Mouse (Mus musculus): ENCODE results near the gene Rnd2. TPM values are rescaled to one million over a fixed set of nuclear protein-coding genes. Genes with fewer than 3 reads are reported as not detected.

Rnd2 gene
- 3.6 and 3.9 TPM in 2 replicates for polyA plus RNA-seq (2016; fragmentation: Nextera tagmentation; extraction: Ambion mirVana)

- Histone ChIP-seq H3K4me3 (peak within 1 kb of the TSS; percentile 71), H3K36me3 (peaks cover 28% of the 10 kb centered on the region), H3K4me1 (peaks cover 81% of the 10 kb centered on the region), H3K4me2 (peak within 1 kb of the TSS; percentile 99), H3K9ac (peak within 1 kb of the TSS; percentile 69), H3K27ac (peak within 1 kb of the TSS; percentile 63), H3K27me3 (replicated peaks) (peaks cover 52% of the 10 kb centered on the region), H3K9me3 (replicated peaks) (no peaks in the 10 kb centered on the region)
- WGBS (ENCODE audit: insufficient replicate concordance): 10% methylated on average over 12 of the region's 12 CpGs
- ATAC-seq: no peak
Observed at GRCm38 (mm10) chr11:101464211-101465100, at the start of gene Rnd2. Rnd2 (plus strand) TSS chr11:101464999.

GRCm38 (mm10) chr11:101415306-101415705 is 49.5 kb upstream of the Rnd2 start:
- ATAC-seq: no peak
- no peak overlapping the region for H3K27ac ChIP-seq
- H3K4me2 ChIP-seq: no peak overlapping the region
- H3K27me3 ChIP-seq (replicated peaks): no peaks in the 10 kb centered on the region
- no peak overlapping the region for H3K9ac ChIP-seq
- peaks cover 39% of the 10 kb centered on the region for H3K36me3 ChIP-seq
- H3K9me3 ChIP-seq (replicated peaks): no peaks in the 10 kb centered on the region
- H3K4me1 ChIP-seq: peaks cover 21% of the 10 kb centered on the region
- no peak overlapping the region for H3K4me3 ChIP-seq
- WGBS (ENCODE audit: insufficient replicate concordance): 76% methylated on average over 2 of the region's 2 CpGs

- Histone ChIP-seq H3K36me3 (peaks cover 26% of the 10 kb centered on the region), H3K27ac (peak overlapping the region; percentile 69), H3K4me3 (peak overlapping the region; percentile 74), H3K9me3 (replicated peaks) (no peaks in the 10 kb centered on the region), H3K27me3 (replicated peaks) (no peaks in the 10 kb centered on the region), H3K4me1 (peaks cover 21% of the 10 kb centered on the region), H3K4me2 (peak overlapping the region; percentile 85), H3K9ac (peak overlapping the region; percentile 80)
- 3% methylated on average over 11 of the region's 11 CpGs for WGBS (ENCODE audit: insufficient replicate concordance)
- ATAC-seq: peak; percentile 58
Observed at GRCm38 (mm10) chr11:101416433-101417100, 48.2 kb upstream of the Rnd2 start.

- ATAC-seq: peak; percentile 76
- Histone ChIP-seq H3K27me3 (replicated peaks) (no peaks in the 10 kb centered on the region), H3K9me3 (replicated peaks) (no peaks in the 10 kb centered on the region), H3K4me3 (peak within 1 kb of the TSS; percentile 74), H3K4me2 (peak within 1 kb of the TSS; percentile 85), H3K27ac (peak within 1 kb of the TSS; percentile 69), H3K4me1 (peaks cover 21% of the 10 kb centered on the region), H3K9ac (peak within 1 kb of the TSS; percentile 80), H3K36me3 (peaks cover 19% of the 10 kb centered on the region)
- WGBS (ENCODE audit: insufficient replicate concordance): under 1% methylated on average over 45 of the region's 45 CpGs
Observed at GRCm38 (mm10) chr11:101417101-101417855, 47.5 kb upstream of the Rnd2 start, which contains the start of gene Aarsd1. Aarsd1 (minus strand) TSS chr11:101417615.

- 61% methylated on average over 6 of the region's 6 CpGs for WGBS (ENCODE audit: insufficient replicate concordance)
- no peak for ATAC-seq
Observed at GRCm38 (mm10) chr11:101418991-101419390, 45.8 kb upstream of the Rnd2 start.

GRCm38 (mm10) chr11:101419610-101420009 is 45.2 kb upstream of the Rnd2 start:
- 32% methylated on average over 3 of the region's 3 CpGs for WGBS (ENCODE audit: insufficient replicate concordance)

More at GRCm38 (mm10) chr11:101418991-101419390, 45.8 kb upstream of the Rnd2 start:
- H3K9me3 ChIP-seq (replicated peaks): no peaks in the 10 kb centered on the region
- no peak overlapping the region for H3K27ac ChIP-seq
- no peak overlapping the region for H3K9ac ChIP-seq
- no peaks in the 10 kb centered on the region for H3K27me3 ChIP-seq (replicated peaks)
- peaks cover 22% of the 10 kb centered on the region for H3K4me1 ChIP-seq
- H3K36me3 ChIP-seq: peaks cover 2% of the 10 kb centered on the region; the same call in 1 of the 2 replicates
- H3K4me3 ChIP-seq: no peak overlapping the region
- H3K4me2 ChIP-seq: no peak overlapping the region

GRCm38 (mm10) chr11:101420148-101420547 is 44.7 kb upstream of the Rnd2 start:
- no peak overlapping the region for H3K9ac ChIP-seq
- no peak overlapping the region for H3K27ac ChIP-seq
- WGBS (ENCODE audit: insufficient replicate concordance): 66% methylated on average over 5 of the region's 5 CpGs
- peaks cover 30% of the 10 kb centered on the region for H3K4me1 ChIP-seq
- H3K27me3 ChIP-seq (replicated peaks): no peaks in the 10 kb centered on the region
- no peak overlapping the region for H3K4me2 ChIP-seq
- no peak overlapping the region for H3K4me3 ChIP-seq
- H3K36me3 ChIP-seq: no peaks in the 10 kb centered on the region
- H3K9me3 ChIP-seq (replicated peaks): no peaks in the 10 kb centered on the region
- no peak for ATAC-seq

More at GRCm38 (mm10) chr11:101419610-101420009, 45.2 kb upstream of the Rnd2 start:
- Histone ChIP-seq H3K4me2 (no peak overlapping the region), H3K9ac (no peak overlapping the region), H3K27me3 (replicated peaks) (no peaks in the 10 kb centered on the region), H3K9me3 (replicated peaks) (no peaks in the 10 kb centered on the region), H3K4me3 (no peak overlapping the region), H3K4me1 (peaks cover 28% of the 10 kb centered on the region), H3K27ac (no peak overlapping the region), H3K36me3 (no peaks in the 10 kb centered on the region)
- no peak for ATAC-seq

- Histone ChIP-seq H3K9ac (peak within 1 kb of the TSS; percentile 85), H3K27me3 (replicated peaks) (no peaks in the 10 kb centered on the region), H3K36me3 (peaks cover 6% of the 10 kb centered on the region; the same call in 1 of the 2 replicates), H3K27ac (peak within 1 kb of the TSS; percentile 78), H3K4me2 (peak within 1 kb of the TSS; percentile 99), H3K9me3 (replicated peaks) (no peaks in the 10 kb centered on the region), H3K4me1 (peaks cover 39% of the 10 kb centered on the region), H3K4me3 (peak within 1 kb of the TSS; percentile 98)
- 10% methylated on average over 23 of the region's 23 CpGs for WGBS (ENCODE audit: insufficient replicate concordance)
- ATAC-seq: no peak
Observed at GRCm38 (mm10) chr11:101424105-101424851, 40.5 kb upstream of the Rnd2 start, which contains the start of gene Gm27029. Gm27029 (minus strand) TSS chr11:101424796.

- H3K36me3 ChIP-seq: peaks cover 15% of the 10 kb centered on the region
- peak within 1 kb of the TSS; percentile 98 for H3K4me3 ChIP-seq
- H3K9me3 ChIP-seq (replicated peaks): no peaks in the 10 kb centered on the region
- H3K27ac ChIP-seq: peak within 1 kb of the TSS; percentile 78
- ATAC-seq: peak; percentile 89
- peaks cover 32% of the 10 kb centered on the region for H3K4me1 ChIP-seq
- 1% methylated on average over 76 of the region's 81 CpGs for WGBS (ENCODE audit: insufficient replicate concordance)
- H3K9ac ChIP-seq: peak within 1 kb of the TSS; percentile 85
- H3K4me2 ChIP-seq: peak within 1 kb of the TSS; percentile 99
- H3K27me3 ChIP-seq (replicated peaks): no peaks in the 10 kb centered on the region
Observed at GRCm38 (mm10) chr11:101424925-101425813, 39.6 kb upstream of the Rnd2 start, which contains the start of the genes Rundc1 and Ptges3l. Rundc1 (plus strand) TSS chr11:101425085. Ptges3l (minus strand) TSS chr11:101425333.

GRCm38 (mm10) chr11:101426165-101426564 is 38.6 kb upstream of the Rnd2 start:
- H3K4me2 ChIP-seq: peak overlapping the region; percentile 99
- 42% methylated on average over 8 of the region's 8 CpGs for WGBS (ENCODE audit: insufficient replicate concordance)
- H3K9ac ChIP-seq: peak overlapping the region; percentile 85
- no peak overlapping the region for H3K27ac ChIP-seq
- no peaks in the 10 kb centered on the region for H3K27me3 ChIP-seq (replicated peaks)
- ATAC-seq: no peak
- H3K36me3 ChIP-seq: peaks cover 25% of the 10 kb centered on the region
- H3K9me3 ChIP-seq (replicated peaks): no peaks in the 10 kb centered on the region
- peak overlapping the region; percentile 98 for H3K4me3 ChIP-seq
- H3K4me1 ChIP-seq: peaks cover 32% of the 10 kb centered on the region

Data from liver, embryonic 12.5 days (tissue).